Mouse (Mus musculus) heart, postnatal 0 days (tissue): Measurements from ENCODE around the gene Pip4k2b.

Source experiments
- CTCF ChIP-seq: IDR thresholded peaks from 2 replicates; pipeline ENCODE4 v1.5.1; 2016; ENCODE audit warnings: antibody characterized with exemption, control low read depth, low read depth
- EP300 ChIP-seq: IDR thresholded peaks from 2 replicates; pipeline ENCODE4 v1.6.1; 2016; ENCODE audit warnings: antibody characterized with exemption, low read depth

- peak; percentile 50 for TF ChIP-seq CTCF
- TF ChIP-seq EP300: no peak
These were observed 74.0 kb downstream of the Pip4k2b start for GRCm38 (mm10) chr11:97670234-97671176.
